Mouse (Mus musculus) ES-E14 (cell line): ENCODE measurements around the gene Thumpd2.

ENCODE experiments used
- CHD2 ChIP-seq: IDR thresholded peaks from 2 replicates; pipeline ENCODE4 v1.6.1; 2014; ENCODE audit warnings: mild to moderate bottlenecking, low read depth, low read length, inconsistent platforms
- HCFC1 ChIP-seq: IDR thresholded peaks from 2 replicates; pipeline ENCODE4 v1.6.1; 2012; ENCODE audit warnings: low read length, inconsistent platforms, borderline replicate concordance; ENCODE audit not compliant: insufficient read depth
- MAFK ChIP-seq: IDR thresholded peaks from 2 replicates; pipeline ENCODE4 v1.6.1; 2014; ENCODE audit warnings: mild to moderate bottlenecking, low read depth, low read length, inconsistent platforms; ENCODE audit not compliant: insufficient read depth
- ZC3H11A ChIP-seq: IDR thresholded peaks from 2 replicates; pipeline ENCODE4 v1.6.1; 2012; ENCODE audit warnings: low read depth, mild to moderate bottlenecking, inconsistent platforms, low read length, borderline replicate concordance
- ZNF384 ChIP-seq: IDR thresholded peaks from 2 replicates; pipeline ENCODE4 v1.6.1; 2012; ENCODE audit warnings: low read depth, low read length, inconsistent platforms

DNA sequence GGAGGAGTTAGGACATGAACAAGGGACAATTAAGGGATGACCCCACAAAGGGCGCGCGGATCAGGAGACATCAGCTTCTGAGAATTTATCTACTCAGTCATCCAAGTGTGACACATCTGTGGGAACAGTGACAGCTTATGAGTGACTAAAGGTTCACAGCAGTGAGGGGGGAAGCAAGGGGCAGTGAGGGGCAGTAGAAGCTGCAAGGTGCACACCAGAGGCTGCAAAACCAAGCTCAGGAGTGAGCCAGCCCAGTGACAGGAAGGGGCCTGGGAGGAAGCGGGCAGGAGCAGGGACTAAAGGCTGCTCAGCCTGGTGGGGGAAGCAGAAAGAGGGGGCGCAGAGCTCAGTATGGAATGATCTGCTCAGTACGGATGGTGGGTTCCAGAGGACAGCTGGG, 37.6 kb downstream of the Thumpd2 start:
- TF ChIP-seq CHD2 (no peak), ZNF384 (no peak), HCFC1 (no peak), MAFK (no peak), ZC3H11A (no peak)
